8 mouse cellular contexts compared by ENCODE assay signal in genomic region chr11:32105750-32106646, GRCm38 (mm10).
DNase-seq lines count a peak whose midpoint lies in the region; ATAC-seq lines count a peak whose summit lies in the region.
"Had no signal": no experiment of that assay in that cellular context is flagged by ENCODE, and none has a peak within 500 bp of the region (broad histone marks: within the 10 kb centered on the region; RNA-seq: fewer than 3 reads in every experiment).

No protein-coding gene starts in this region.

- H3K36me3 ChIP-seq in hindbrain, embryonic 13.5 days = no peaks in the 10 kb centered on the region
- H3K36me3 ChIP-seq in neural tube, embryonic 12.5 days = no peaks in the 10 kb centered on the region

- peaks cover 52% of the 10 kb centered on the region for H3K4me1 ChIP-seq in hindbrain, embryonic 13.5 days (replicated peaks)
- H3K4me1 ChIP-seq in neural tube, embryonic 12.5 days = peaks cover 18% of the 10 kb centered on the region; the same call in 1 of the 2 replicates

- WGBS in hindbrain, embryonic 13.5 days = 22% methylated on average over 10 of the region's 10 CpGs
- WGBS in neural tube, embryonic 12.5 days = 31% methylated on average over 10 of the region's 10 CpGs

- no peak overlapping the region for H3K4me3 ChIP-seq in hindbrain, embryonic 13.5 days
- no peak overlapping the region for H3K4me3 ChIP-seq in neural tube, embryonic 12.5 days

- H3K9me3 ChIP-seq in hindbrain, embryonic 13.5 days = no peaks in the 10 kb centered on the region
- no peaks in the 10 kb centered on the region for H3K9me3 ChIP-seq in neural tube, embryonic 12.5 days

- no peak overlapping the region for H3K9ac ChIP-seq in hindbrain, embryonic 13.5 days
- no peak overlapping the region for H3K9ac ChIP-seq in neural tube, embryonic 12.5 days

- H3K27ac ChIP-seq in hindbrain, embryonic 13.5 days = peak overlapping the region; percentile 70
- no peak overlapping the region for H3K27ac ChIP-seq in neural tube, embryonic 12.5 days
- H3K27ac ChIP-seq: macrophage had no signal

- no peaks in the 10 kb centered on the region for H3K27me3 ChIP-seq in hindbrain, embryonic 13.5 days
- no peaks in the 10 kb centered on the region for H3K27me3 ChIP-seq in neural tube, embryonic 12.5 days (replicated peaks)

- ATAC-seq in CD4-positive, CD25-positive, alpha-beta regulatory T cell, adult 4 months = peak; percentile 66
- ATAC-seq in hindbrain, embryonic 13.5 days (ENCODE audit: low FRiP score) = peak; percentile 56; the same call in 1 of the 2 replicates
- ATAC-seq in neural tube, embryonic 12.5 days (ENCODE audit: low FRiP score, low read depth) = peak; percentile 64

- DNase-seq in brain, adult 2 months (ENCODE audit: low read depth, low spot score) = peak; percentile 81
- DNase-seq in gastrocnemius, postnatal 4 days (ENCODE audit: low spot score in 2 of 2) = no peak
- no peak for DNase-seq in T-cell, adult 2 months (ENCODE audit: low spot score)
- DNase-seq in adrenal gland, postnatal 4 days (ENCODE audit: low spot score in 2 of 2) = no peak

- no peak overlapping the region for H3K4me2 ChIP-seq in hindbrain, embryonic 13.5 days
- no peak overlapping the region for H3K4me2 ChIP-seq in neural tube, embryonic 12.5 days (replicated peaks)
